Mouse (Mus musculus) midbrain, embryonic 12.5 days (tissue): Measurements from ENCODE around the gene 2310050C09Rik. TPM values are rescaled to one million over a fixed set of nuclear protein-coding genes. Genes with fewer than 3 reads are reported as not detected.

Source experiments
- ATAC-seq: fragments of 200-750 bp; cut with Nextera tagmentation; 2 replicates; pipeline ENCODE4 v1.8.0; 2017; ENCODE audit warnings: low read depth, moderate TSS enrichment, moderate library complexity; ENCODE audit not compliant: low FRiP score
- H3K27ac ChIP-seq: fragments of 300-500 bp; sonication (generic); replicated peaks from 2 replicates; pipeline ENCODE4 v1.5.1; 2016; ENCODE audit warnings: mild to moderate bottlenecking
- H3K27me3 ChIP-seq: fragments of 300-500 bp; sonication (generic); 2 replicates; pipeline ENCODE4 v1.6.1; 2016; ENCODE audit warnings: mild to moderate bottlenecking
- H3K36me3 ChIP-seq: fragments of 300-500 bp; sonication (generic); 2 replicates; pipeline ENCODE4 v1.6.1; 2016
- H3K4me1 ChIP-seq: fragments of 300-500 bp; sonication (generic); 2 replicates; pipeline ENCODE4 v1.6.1; 2016
- H3K4me2 ChIP-seq: fragments of 300-500 bp; sonication (generic); replicated peaks from 2 replicates; pipeline ENCODE4 v1.6.1; 2016; ENCODE audit warnings: mild to moderate bottlenecking, moderate library complexity
- H3K4me3 ChIP-seq: fragments of 300-500 bp; sonication (generic); 2 replicates; pipeline ENCODE4 v1.5.1; 2016; ENCODE audit warnings: mild to moderate bottlenecking
- H3K9ac ChIP-seq: fragments of 300-500 bp; sonication (generic); replicated peaks from 2 replicates; pipeline ENCODE4 v1.6.1; 2016; ENCODE audit warnings: mild to moderate bottlenecking, moderate library complexity
- H3K9me3 ChIP-seq: fragments of 300-500 bp; sonication (generic); 2 replicates; pipeline ENCODE4 v1.6.1; 2016; ENCODE audit warnings: mild to moderate bottlenecking
- WGBS: fragments of 180-500 bp; shearing (Covaris S2); methylation state at CpG from one replicate; pipeline ENCODE4 v1.1.7; 2016; 5-methylcytosine and 5-hydroxymethylcytosine counted together
- polyA plus RNA-seq: library from polyadenylated mRNA; unstranded; fragments of >200 nt; fragmentation: Nextera tagmentation; extraction: Ambion mirVana; gene quantifications from 2 replicates; pipeline ENCODE4 v1.2.1, GENCODE M21; 2016

Gene 2310050C09Rik
- polyA plus RNA-seq, result not detected in 2 replicates

- Histone ChIP-seq H3K27ac (no peak within 1 kb of the TSS), H3K4me3 (no peak within 1 kb of the TSS), H3K9ac (no peak within 1 kb of the TSS), H3K36me3 (no peaks in the 10 kb centered on the region), H3K4me1 (no peaks in the 10 kb centered on the region), H3K27me3 (no peaks in the 10 kb centered on the region), H3K9me3 (no peaks in the 10 kb centered on the region), H3K4me2 (no peak within 1 kb of the TSS)
- 87% methylated on average over 4 of the region's 4 CpGs for WGBS
- ATAC-seq, result no peak
Measured at GRCm38 (mm10) chr3:92870116-92870515, at the start of gene 2310050C09Rik. TSS of gene 2310050C09Rik (minus strand) at chr3:92870216.

DNA sequence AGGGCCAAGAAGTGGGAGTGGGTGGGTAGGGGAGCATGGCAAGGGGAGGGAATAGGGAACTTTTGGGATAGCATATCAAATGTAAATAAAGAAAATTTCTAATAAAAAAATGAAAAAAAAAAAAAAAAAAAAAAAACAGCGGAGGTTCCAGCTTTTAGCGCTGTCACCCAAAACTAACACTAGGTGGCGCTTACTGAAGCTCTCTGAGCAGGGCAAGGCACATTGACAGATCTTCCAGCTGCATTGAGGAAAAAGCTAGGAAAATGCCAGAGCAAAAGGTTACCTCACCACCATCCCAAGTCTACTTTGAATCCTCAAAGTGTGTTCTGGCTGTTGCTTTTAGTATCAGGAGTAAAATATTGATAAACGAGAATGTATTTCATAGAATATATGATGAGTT, 37.6 kb upstream of the 2310050C09Rik start:
- no peaks in the 10 kb centered on the region for H3K9me3 ChIP-seq
- peak; percentile 71 for ATAC-seq
- no peaks in the 10 kb centered on the region for H3K4me1 ChIP-seq
- H3K27me3 ChIP-seq, result no peaks in the 10 kb centered on the region
- H3K4me3 ChIP-seq, result no peak overlapping the region
- no peaks in the 10 kb centered on the region for H3K36me3 ChIP-seq
- no peak overlapping the region for H3K9ac ChIP-seq
- no peak overlapping the region for H3K4me2 ChIP-seq
- no peak overlapping the region for H3K27ac ChIP-seq
- 30% methylated on average over 4 of the region's 4 CpGs for WGBS

DNA sequence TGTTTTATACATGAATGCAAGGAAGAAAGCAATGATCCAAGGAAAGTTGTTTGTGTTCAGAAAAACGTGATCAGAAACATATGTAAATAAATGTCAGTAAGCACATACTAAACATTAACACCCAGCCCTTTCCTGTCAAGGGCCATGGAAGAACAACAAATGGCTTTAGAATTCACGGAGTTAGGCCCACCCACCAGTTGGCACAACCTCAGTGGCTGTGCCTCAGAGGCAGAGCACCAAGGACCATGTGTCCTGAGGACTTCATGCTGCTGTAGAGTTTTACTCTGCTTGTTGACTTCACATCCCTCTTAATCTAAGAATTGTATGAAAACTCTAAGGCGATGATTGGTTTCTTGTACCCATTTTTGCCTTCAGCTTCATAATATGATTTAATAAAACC, 35.2 kb upstream of the 2310050C09Rik start:
- 59% methylated on average over 3 of the region's 3 CpGs for WGBS
- Histone ChIP-seq H3K9me3 (no peaks in the 10 kb centered on the region), H3K4me1 (no peaks in the 10 kb centered on the region), H3K4me2 (no peak overlapping the region), H3K27me3 (no peaks in the 10 kb centered on the region), H3K9ac (no peak overlapping the region), H3K4me3 (no peak overlapping the region), H3K27ac (no peak overlapping the region), H3K36me3 (no peaks in the 10 kb centered on the region)
- ATAC-seq, result no peak

DNA sequence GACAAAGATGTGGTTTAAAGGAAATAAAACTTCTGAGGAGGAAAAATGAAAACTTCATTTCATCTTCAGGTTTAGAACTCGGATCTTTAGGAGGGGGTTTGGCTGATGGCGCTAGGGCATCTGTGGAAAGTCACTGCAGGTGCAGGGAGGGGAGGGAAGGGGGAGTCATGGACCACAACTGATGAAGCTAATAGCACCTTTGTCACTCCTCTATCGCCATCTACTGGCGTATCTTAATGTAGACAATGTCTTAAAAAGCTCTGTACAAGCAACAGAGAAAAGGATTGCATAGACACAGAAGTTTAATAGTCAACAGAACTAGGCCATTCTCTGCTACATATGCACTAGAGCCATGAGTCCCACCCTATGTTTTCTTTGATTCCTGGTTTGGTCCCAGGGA, 33.6 kb upstream of the 2310050C09Rik start:
- Histone ChIP-seq H3K9ac (no peak overlapping the region), H3K4me2 (no peak overlapping the region), H3K4me3 (no peak overlapping the region), H3K36me3 (no peaks in the 10 kb centered on the region), H3K27me3 (no peaks in the 10 kb centered on the region), H3K9me3 (no peaks in the 10 kb centered on the region), H3K27ac (no peak overlapping the region), H3K4me1 (no peaks in the 10 kb centered on the region)
- WGBS, result 26% methylated on average over 4 of the region's 4 CpGs
- ATAC-seq, result peak; percentile 45; the same call in 1 of the 2 replicates

DNA sequence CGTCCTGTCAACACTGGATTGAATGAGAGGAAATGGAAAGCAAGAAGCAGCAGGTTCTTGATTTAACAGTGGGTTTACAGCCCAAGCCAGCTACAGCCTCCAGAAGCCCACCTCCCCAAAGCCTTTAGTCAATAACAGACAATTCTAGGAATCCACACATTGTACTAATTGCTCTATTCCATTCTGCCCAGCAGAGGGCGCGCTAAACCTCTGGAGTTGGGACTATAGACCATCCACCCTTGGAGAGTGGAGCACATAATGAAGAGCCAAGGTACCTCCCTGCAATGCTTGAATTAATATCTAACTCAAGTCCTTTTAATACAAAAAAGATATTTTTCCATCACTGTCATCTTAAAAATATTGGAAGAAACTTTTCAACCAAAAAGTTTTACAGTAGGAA, 33.0 kb upstream of the 2310050C09Rik start:
- no peaks in the 10 kb centered on the region for H3K4me1 ChIP-seq
- no peak overlapping the region for H3K4me3 ChIP-seq
- no peak for ATAC-seq
- H3K36me3 ChIP-seq, result no peaks in the 10 kb centered on the region
- H3K9ac ChIP-seq, result no peak overlapping the region
- H3K27ac ChIP-seq, result no peak overlapping the region
- 23% methylated on average over 3 of the region's 3 CpGs for WGBS
- H3K4me2 ChIP-seq, result no peak overlapping the region
- no peaks in the 10 kb centered on the region for H3K9me3 ChIP-seq
- no peaks in the 10 kb centered on the region for H3K27me3 ChIP-seq

DNA sequence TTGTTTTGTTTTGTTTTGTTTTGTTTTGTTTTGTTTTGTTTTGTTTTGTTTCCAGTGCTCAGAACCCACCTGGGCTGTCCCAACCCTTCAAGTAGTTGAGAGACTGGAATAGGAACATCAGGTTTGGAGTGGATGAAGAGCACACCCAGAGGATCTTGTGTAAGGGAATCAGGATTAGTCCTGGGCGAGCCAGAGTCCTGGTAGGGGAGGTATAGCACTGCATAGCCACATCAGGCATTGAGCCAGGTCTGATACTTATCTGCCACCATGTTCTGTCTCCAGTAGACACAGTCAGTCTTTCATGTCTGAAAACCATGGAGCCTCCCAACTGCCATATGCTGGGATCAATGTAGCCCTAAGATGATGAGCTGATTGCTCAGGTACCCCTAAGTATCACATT, 24.5 kb upstream of the 2310050C09Rik start:
- 50% methylated on average over 1 of the region's 1 CpGs for WGBS
- ATAC-seq, result no peak
- no peak overlapping the region for H3K4me2 ChIP-seq
- H3K9me3 ChIP-seq, result no peaks in the 10 kb centered on the region
- H3K9ac ChIP-seq, result no peak overlapping the region
- H3K4me3 ChIP-seq, result no peak overlapping the region
- no peaks in the 10 kb centered on the region for H3K27me3 ChIP-seq
- no peaks in the 10 kb centered on the region for H3K4me1 ChIP-seq
- H3K27ac ChIP-seq, result no peak overlapping the region
- H3K36me3 ChIP-seq, result no peaks in the 10 kb centered on the region

DNA sequence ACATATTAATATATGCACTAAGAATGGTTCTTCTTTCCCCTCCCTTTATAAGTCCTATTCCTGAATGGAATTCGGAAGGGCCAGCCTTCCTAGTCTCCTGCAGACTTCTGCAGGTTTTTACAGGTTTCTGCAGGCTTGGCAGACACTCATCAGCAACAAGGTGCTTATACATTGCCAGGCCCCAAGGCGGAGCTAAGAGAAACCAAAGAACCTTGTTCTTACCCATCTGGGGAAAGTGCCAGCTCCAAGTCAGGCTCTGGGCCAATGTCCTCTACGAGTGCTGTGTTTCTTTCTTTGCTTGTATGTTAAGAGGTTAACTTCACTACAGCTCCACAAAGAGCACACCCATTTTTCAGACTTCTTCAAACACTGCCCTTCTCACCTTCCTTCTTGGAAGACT, 24.0 kb upstream of the 2310050C09Rik start:
- no peaks in the 10 kb centered on the region for H3K4me1 ChIP-seq
- H3K4me3 ChIP-seq, result no peak overlapping the region
- H3K9me3 ChIP-seq, result no peaks in the 10 kb centered on the region
- H3K27ac ChIP-seq, result no peak overlapping the region
- ATAC-seq, result no peak
- H3K36me3 ChIP-seq, result no peaks in the 10 kb centered on the region
- H3K27me3 ChIP-seq, result no peaks in the 10 kb centered on the region
- H3K9ac ChIP-seq, result no peak overlapping the region
- 79% methylated on average over 3 of the region's 3 CpGs for WGBS
- H3K4me2 ChIP-seq, result no peak overlapping the region

GRCm38 (mm10) chr3:92874180-92874579, 4.2 kb upstream of the 2310050C09Rik start:
- H3K27ac ChIP-seq, result no peak overlapping the region
- H3K4me3 ChIP-seq, result no peak overlapping the region
- no peak for ATAC-seq
- no peaks in the 10 kb centered on the region for H3K36me3 ChIP-seq
- WGBS, result 93% methylated on average over 3 of the region's 3 CpGs
- H3K27me3 ChIP-seq, result no peaks in the 10 kb centered on the region
- no peak overlapping the region for H3K9ac ChIP-seq
- H3K9me3 ChIP-seq, result no peaks in the 10 kb centered on the region
- H3K4me2 ChIP-seq, result no peak overlapping the region
- no peaks in the 10 kb centered on the region for H3K4me1 ChIP-seq

GRCm38 (mm10) chr3:92851186-92851585, 18.8 kb downstream of the 2310050C09Rik start, which contains the start of gene Lce1l:
TSS of gene Lce1l (minus strand) at chr3:92851286.
- H3K4me2 ChIP-seq, result no peak within 1 kb of the TSS
- H3K4me3 ChIP-seq, result no peak within 1 kb of the TSS
- H3K9me3 ChIP-seq, result no peaks in the 10 kb centered on the region
- H3K27ac ChIP-seq, result no peak within 1 kb of the TSS
- 90% methylated on average over 3 of the region's 3 CpGs for WGBS
- no peaks in the 10 kb centered on the region for H3K27me3 ChIP-seq
- no peak within 1 kb of the TSS for H3K9ac ChIP-seq
- ATAC-seq, result no peak
- no peaks in the 10 kb centered on the region for H3K4me1 ChIP-seq
- no peaks in the 10 kb centered on the region for H3K36me3 ChIP-seq

- Histone ChIP-seq H3K27ac (no peak within 1 kb of the TSS), H3K36me3 (no peaks in the 10 kb centered on the region), H3K4me3 (no peak within 1 kb of the TSS), H3K27me3 (no peaks in the 10 kb centered on the region), H3K4me1 (no peaks in the 10 kb centered on the region), H3K9me3 (no peaks in the 10 kb centered on the region), H3K9ac (no peak within 1 kb of the TSS), H3K4me2 (no peak within 1 kb of the TSS)
- no peak for ATAC-seq
- WGBS, result 61% methylated on average over 1 of the region's 1 CpGs
Measured at GRCm38 (mm10) chr3:92827108-92827507, 42.9 kb downstream of the 2310050C09Rik start, which contains the start of gene Kprp. TSS of gene Kprp (minus strand) at chr3:92827247.

DNA sequence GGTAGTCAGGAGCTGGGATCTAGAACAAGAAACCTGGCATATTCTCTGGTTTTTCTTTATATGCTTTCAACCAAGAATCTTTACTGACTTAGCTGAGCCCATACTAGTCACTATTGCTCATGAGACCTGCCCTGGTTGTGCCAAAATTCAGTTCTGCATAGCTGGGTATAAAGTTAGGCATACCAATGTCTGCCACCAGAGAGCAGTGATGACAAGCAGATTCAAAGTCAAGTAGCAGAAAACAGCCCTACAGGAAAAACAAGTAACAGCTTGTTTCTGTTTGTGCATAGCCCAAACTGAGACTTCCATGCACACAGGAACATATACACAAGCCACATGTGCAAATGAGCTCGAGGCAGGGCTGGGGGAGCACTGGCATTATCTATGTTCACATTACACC, 44.2 kb downstream of the 2310050C09Rik start:
- WGBS, result 36% methylated on average over 1 of the region's 1 CpGs
- H3K4me3 ChIP-seq, result no peak overlapping the region
- no peaks in the 10 kb centered on the region for H3K4me1 ChIP-seq
- no peak overlapping the region for H3K27ac ChIP-seq
- no peaks in the 10 kb centered on the region for H3K9me3 ChIP-seq
- H3K9ac ChIP-seq, result no peak overlapping the region
- no peaks in the 10 kb centered on the region for H3K36me3 ChIP-seq
- H3K27me3 ChIP-seq, result no peaks in the 10 kb centered on the region
- no peak overlapping the region for H3K4me2 ChIP-seq
- no peak for ATAC-seq
